Mouse (Mus musculus) cerebral cortex, adult 2 months (tissue): Measurements from ENCODE around the gene Dpysl4.

Experiments used
- WGBS: fragments of 180-500 bp; shearing (Covaris S2); methylation state at CpG from one replicate; pipeline ENCODE4 v1.1.7; 2018; 5-methylcytosine and 5-hydroxymethylcytosine counted together

Gene Dpysl4

DNA sequence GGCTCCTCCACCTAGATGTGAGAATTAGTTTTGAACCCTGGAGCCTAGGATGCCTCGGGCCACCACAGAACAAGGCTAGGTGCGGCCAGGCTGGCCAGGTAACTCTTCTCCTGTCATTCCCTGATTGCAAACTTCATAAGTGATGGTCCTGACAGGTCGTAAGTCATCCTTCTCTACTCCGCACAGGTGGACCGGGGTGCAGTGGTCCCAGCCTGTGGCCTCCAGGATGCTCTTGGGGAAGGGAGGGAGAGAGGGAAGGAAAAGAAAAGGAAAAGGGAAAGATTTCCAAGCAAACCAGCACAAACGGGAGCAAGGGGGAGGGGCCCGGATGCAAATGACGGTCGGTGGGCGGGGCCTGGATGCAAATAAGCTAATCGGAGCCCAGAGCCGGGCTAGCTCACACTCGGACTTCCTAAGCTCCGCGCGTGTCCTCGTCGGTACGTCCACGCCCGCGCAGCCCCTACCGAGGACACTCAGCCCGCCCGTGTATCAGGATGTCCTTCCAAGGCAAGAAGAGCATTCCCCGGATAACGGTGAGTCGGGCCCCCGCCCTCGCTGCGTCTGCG is at the start of gene Dpysl4:
Gene Dpysl4 (plus strand): TSS at position 373 of the 566 bp plus-strand sequence.
- WGBS = 5% methylated on average over 32 of the region's 32 CpGs

DNA sequence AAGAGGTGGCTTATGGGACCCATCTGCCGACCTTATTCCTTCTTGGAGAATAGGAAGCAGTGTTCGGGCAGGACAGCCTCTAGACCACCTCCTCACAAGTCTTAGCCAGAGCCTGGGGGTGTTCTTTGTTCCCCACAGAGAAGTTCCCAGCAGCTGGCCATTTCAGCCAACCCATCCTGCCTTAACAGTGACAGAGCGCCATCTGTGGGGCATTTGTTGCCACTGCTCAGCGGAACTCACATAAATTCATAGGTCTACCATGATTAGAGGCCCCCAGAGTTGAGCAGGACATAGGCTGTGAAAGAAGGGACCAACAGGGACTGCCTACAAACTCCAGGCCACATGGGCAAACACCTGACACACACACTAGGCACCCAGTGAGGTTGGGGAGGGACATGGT is 22.4 kb upstream of the Dpysl4 start:
- 62% methylated on average over 4 of the region's 4 CpGs for WGBS

DNA sequence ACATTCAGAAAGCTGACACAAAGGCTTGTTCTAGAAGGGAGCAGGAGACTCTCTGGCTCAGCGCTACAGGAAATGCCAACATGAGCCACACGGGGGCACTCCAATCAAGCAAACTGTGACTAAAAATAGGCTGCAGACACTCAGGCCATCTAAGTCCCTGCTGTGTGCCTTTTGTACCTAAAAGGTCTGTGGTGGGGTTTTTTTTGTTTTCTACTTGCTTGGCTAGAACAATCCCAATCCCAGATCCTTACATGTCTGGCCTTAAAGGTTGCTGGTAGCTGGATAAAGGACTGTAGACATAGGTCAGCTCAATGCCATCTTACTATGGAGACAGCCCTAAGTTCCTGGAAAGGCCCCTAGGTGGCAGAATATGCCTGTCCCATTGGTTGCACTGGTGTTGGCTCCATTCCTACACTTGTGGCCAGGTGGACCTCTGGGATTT is 17.6 kb upstream of the Dpysl4 start:
- 1% methylated on average over 2 of the region's 2 CpGs for WGBS

DNA sequence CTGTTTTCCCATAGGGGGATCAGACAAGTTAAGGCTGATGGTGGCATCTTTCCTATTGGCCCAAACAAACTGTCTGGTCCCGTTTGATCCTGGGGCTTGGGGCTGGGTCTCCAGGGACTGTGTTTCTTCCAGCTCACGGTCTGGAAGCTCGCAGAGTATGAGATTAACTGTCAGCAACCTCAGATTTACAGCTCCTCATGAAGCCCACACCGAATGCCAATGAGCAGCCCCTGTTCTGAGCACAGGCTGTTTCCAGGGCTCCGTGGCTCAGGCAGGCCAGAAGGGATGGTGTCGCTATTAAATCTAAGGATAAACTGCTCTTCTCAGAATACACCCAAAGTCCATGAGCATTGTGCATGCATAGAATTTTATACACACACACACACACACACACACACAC is 11.6 kb upstream of the Dpysl4 start:
- WGBS = 66% methylated on average over 6 of the region's 6 CpGs

DNA sequence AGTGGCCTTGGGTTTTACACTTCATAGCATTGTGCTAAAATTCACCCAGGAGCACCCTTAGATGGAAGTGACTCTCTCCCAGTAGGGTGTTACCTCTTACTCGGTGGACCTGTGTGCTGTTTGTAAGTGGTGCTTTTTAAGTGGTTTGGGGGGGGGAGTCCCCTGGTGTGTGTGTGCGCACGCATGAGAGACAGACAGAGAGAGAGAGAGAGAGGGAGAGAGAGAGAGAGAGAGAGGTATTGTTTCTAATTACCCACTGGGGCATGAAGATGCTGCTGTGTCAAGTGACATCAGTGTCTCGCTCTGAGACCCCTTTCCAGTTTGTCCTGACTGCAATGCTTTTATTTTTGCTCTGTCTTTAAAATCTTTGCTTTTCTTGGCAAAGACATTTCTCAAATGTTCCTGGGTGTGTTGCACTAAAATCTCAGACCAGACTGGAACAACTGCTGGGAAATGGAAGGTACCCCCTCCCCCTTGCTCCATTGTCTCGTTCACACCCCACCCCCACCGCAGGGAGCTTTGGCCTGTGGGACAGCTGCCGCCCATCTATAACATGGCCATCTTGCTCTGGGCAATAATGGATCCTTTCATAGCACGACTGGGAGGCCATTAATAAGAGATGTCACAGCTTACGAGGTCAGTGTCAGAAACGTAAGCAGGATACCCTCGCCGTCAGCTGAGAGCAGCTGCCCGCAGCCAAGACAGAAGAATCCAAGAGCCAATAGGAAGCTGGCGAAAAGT is 10.6 kb upstream of the Dpysl4 start:
- WGBS = 65% methylated on average over 14 of the region's 14 CpGs

DNA sequence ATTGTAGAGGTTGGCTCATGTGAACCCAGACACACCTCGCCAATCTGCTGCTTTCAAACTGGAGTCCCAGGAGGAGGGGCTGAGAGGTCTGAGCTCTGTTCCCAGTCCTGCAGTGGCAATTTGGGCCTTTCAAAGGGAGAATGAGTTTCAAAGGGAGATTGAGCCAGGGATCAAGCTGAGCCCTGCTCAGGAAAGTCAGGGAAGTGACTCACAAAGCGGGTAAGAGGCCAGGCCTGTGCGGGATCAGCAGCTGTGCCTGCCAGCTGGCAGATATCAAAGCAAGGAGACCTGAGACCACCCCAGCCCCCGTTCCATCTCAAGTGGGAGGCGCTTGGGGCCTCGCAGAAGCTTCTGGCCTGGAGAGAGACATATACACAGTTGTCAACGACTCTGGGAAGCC is 8.5 kb upstream of the Dpysl4 start:
- WGBS = 42% methylated on average over 7 of the region's 7 CpGs

DNA sequence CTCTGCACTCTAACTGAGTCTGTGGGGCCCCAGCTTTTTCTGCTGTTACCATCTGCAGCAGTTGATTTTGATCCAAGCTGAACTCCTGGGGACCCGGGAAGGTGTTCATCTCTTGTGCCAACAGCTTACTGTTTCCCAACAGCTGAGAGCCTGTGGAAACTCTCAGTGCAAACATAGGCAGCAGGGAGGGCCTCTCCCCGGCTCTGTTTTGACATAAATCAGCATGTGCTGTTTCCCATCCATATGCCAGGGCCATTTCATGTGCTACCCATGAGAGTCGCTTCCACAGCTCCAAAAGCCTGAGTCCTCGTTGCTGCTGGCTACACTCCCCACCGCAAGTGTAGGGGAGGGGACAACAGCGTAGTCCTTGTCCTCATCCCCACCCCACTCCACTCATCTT is 7.6 kb upstream of the Dpysl4 start:
- 30% methylated on average over 6 of the region's 6 CpGs for WGBS

DNA sequence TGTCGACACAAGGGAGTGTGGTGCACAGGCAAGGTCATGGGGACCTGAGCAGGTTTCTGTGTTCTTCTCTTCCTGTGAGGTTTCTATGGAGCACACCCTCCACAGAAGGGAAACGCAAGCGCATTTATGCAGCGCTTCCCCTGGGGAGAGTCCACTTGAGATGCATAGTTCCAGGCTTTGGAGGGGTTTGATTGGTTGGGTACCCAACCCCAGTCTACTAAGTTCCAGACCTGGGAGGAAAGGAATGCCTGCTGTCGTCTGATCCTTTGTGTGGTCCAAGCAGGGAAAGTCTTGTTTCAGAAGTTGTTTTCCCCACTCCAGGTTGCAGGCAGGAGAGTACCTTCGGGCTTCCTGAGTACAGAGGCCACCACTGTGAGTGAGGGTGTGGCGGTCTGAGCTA is 6.7 kb upstream of the Dpysl4 start:
- 82% methylated on average over 7 of the region's 7 CpGs for WGBS

DNA sequence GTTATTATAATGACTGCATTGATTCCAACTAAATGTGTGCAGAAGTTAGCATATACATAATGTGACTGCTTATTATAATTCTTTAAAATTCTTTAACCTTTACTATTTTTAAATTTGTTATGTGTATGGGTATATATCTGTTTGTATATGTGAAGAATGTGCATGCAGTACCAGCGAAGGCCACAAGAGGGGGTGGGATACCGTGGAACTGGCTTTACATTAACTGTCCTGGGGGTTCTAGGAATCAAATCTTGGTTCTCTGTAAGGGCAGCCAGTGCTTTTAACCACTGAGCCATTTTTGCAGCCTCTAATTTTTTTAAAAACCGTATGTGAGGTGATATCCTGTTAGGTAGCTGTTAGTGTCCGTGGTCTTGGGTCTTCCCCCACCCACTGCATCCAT is 5.1 kb upstream of the Dpysl4 start:
- WGBS = 67% methylated on average over 4 of the region's 4 CpGs

DNA sequence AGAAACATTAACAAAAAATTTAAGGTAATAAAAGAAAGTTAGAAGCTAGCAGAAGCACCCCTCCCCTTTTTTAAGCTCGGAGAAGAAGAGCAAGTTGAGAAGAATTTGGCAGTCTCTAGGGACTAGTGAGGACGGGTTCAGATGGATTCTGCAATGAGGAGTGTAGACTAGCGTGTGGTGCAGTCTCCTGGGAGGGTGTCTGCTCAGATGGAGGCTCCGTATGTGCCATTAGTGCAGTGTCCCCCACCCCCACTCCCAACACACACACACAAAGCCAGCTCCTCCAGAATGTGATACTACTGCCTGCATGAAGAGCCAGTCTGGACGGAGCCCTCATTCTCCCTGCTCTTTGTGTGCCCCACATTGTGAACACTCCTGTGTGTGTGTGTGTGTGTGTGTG is 4.6 kb upstream of the Dpysl4 start:
- 43% methylated on average over 5 of the region's 5 CpGs for WGBS

DNA sequence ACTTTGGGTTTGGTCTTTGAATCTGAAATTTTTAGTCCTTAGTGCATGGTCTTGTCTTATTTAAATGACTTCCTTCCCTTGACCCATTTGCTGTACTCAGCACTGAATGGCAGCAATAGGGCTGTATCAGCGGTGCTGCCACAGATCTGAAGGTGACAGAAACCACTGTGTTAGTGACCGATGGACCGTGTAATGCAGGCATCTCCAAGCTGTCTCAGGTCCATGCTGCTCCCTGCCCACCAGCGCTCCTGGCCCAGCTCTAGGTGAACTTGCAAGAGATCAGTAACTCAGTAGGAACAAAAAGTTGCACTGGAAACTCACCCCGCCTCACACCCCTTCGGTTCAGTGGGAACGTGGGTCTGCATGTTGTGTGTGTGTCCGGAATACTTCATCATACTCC is 3.5 kb upstream of the Dpysl4 start:
- 69% methylated on average over 8 of the region's 8 CpGs for WGBS

DNA sequence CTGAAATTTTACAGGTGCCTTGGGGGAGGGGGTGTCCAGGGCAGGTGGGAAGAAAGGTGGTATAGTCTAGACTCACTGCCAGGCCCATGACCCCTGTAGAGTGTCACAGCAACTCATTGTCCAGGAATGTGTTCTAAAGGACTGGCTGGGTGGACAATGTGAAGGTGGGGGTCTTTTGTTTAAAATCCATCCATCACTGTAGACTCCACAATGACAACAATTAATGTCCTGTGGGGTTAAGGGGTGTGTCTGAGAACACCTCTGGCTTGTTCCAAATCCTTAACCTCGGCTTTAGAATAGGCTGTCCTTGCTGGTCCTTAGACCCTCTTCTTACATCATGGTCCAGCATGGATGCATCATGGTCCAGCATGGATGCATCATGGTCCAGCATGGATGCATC is 1.5 kb upstream of the Dpysl4 start:
- WGBS = 62% methylated on average over 1 of the region's 1 CpGs

DNA sequence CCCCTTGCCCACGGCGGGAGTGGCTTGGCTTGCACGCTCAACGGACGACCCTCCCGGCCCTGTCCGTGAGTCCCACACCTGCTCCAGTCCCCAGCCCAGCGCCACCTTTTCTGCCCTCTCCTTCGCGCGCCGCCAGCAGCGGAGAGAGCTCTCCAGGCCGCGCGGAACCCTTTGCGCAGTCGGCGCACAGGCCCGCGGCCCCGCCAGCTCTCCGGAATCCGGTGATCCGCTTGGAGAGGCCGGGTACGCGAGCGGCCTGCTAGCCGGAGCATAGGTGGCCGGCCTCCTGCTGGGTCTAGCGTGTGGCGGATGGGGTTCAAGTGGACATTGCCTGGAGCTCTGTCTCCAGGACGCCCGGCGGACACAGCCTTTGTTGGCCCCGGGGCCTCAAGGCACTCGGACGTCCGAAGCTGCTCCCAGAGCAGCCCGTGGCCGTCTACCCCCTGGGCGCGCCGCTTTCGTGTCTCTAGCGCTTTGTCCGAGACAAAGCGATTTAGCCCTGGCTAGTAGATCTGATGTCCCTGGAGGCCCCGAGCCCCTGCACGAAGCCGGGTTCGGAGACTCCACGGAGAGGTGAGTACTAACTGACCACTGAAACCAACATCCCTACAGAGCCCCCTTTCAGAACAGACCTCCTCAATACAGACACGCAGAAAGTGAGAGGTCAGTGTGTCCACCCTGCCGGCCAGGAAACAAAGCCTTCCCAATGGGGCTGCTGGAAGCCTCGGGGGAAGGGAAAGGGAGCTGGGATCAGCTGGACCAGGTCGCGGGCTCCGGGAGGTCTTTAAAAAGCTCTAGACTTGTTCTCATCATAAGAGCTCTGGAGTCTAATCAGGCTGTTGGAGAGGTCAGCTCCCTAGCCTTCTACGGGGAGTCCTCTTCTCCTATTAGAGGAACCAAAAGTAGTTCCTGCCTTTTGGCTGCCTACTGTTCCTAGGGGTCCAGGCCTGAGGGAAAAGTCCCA is 676 bp downstream of the Dpysl4 start:
- WGBS = 3% methylated on average over 61 of the region's 61 CpGs

DNA sequence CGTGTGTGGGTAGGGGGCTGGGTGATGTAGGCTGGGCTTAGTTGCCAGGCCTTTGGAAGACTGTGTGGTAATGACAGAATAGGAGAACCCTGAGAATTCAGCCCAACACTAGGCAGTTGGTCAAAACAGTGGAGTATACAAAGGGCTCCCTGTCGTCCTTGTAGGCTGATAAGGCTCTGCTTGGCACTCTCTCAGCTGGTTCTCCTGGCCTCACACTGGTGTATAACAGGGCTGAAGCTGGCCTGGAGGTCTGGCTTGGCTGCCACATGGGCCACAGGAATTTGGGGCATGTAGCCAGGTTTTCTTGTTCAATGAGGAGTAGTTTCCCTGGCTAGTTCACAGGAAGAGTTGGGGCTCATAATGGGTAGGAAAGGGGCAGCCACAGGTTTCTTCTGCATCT is 2.0 kb downstream of the Dpysl4 start:
- 36% methylated on average over 2 of the region's 2 CpGs for WGBS

DNA sequence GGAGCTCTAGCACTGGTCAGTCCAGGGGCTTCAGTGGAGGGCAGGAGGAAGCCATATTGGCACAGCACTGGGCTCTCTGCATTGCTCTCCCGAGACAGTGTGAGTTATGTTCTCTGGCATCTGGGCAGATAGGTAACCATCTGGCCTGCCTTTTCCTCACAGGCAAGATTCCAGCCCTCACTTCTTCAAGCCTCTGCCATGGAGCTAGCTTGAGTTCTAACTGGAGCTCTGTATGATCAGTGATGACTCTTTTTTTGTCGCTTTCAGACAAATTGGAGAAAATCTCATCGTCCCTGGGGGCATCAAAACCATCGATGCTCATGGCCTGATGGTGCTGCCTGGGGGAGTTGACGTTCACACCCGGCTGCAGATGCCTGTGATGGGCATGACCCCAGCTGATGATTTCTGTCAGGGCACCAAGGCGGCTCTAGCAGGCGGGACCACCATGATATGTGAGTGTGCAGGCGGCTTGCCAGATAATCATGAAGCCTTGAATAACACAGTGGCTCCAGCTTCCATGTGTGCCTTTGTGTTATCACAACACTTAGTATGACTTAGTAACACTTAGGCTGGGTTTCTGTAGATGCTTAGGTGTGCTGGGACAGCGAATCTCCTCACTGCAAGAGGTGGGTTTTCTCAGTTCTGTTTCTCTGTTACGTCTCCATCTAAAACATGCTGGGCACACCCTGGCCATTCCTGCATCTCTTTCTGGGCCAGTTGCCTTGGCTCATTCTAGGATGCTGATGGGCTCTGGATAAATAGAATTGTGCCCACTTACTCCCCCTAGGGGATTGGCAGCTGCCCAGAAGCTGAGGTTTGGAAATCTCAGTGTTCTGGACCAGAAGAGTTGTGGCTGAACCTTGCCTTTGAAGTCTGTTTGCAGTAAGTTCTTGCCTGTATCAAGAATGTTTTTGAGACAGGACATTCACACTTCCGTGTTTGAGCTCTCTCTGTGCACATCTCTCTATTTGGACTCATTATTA is 4.4 kb downstream of the Dpysl4 start:
- 61% methylated on average over 12 of the region's 12 CpGs for WGBS

DNA sequence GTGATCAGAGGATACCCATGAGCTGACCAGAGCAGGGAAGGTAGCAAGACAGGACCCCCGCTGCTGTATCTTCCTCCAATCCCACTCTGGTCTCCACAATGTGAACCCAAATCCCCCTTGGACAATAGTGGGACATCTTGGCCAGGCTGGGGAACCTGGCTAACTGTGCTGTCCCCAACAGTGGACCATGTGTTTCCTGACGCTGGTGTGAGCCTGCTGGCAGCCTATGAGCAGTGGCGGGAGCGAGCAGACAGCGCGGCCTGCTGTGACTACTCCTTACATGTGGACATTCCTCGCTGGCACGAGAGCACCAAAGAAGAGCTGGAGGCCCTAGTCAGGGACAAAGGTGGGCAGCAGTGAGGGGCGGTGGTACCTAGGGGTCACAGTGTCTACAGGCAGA is 5.9 kb downstream of the Dpysl4 start:
- 91% methylated on average over 9 of the region's 9 CpGs for WGBS

DNA sequence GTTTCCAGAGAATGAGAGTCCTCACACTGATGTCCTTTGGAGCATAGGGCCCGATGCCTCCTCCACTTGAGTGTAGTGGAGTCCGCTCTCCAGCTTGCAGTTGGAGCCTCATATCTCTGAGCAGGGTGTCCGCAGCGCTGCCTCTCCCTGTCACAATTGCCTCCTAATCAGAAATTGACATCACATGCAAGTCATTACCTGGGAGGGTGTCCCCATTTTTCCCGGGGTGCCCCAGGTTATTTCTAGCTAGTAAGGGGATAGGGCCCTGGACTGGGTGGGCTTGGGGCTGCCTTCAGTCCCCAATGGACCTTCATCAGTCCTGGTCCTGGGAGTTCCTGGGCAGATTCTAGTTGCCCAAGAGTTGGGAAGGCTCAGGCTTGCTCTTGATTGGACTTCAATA is 6.9 kb downstream of the Dpysl4 start:
- WGBS = 95% methylated on average over 5 of the region's 5 CpGs

DNA sequence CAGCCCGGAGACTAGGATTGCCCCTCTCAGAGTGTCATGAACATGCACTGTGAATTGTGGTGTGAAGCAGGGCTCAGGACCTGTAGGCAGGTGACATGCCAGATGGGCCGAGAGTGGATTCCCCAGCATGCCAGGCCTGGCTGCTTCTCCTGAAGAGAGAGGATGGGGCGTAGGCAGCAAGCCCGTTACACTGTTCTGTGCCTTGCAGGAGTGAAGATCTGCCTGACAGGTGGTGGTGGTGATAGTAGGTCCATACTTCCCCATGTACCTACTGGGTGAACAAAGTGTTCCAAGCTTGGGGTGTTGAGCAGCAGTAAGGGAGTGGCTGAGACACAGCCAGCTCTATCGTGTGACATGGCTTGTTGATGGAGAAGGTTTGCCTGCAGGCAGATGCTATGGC is 7.3 kb downstream of the Dpysl4 start:
- 58% methylated on average over 5 of the region's 5 CpGs for WGBS

DNA sequence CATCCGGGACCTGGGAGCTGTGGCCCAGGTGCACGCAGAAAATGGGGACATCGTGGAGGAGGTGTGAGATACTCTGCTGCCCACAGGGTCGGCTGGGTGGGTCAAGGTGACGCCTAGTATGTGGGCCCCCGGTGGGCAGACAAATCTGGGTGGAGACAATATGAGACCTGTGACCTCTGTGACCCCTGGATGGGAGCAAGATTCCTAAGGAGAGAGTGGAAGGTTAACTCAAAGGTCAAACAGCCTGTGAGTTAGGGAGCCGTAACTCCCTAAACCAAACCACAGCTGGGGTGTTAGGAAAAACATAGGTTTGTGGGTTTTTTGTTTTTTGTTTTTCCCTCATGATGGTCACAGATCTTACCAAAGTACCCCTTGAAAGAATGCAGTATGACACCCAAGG is 8.0 kb downstream of the Dpysl4 start:
- WGBS = 76% methylated on average over 7 of the region's 7 CpGs

DNA sequence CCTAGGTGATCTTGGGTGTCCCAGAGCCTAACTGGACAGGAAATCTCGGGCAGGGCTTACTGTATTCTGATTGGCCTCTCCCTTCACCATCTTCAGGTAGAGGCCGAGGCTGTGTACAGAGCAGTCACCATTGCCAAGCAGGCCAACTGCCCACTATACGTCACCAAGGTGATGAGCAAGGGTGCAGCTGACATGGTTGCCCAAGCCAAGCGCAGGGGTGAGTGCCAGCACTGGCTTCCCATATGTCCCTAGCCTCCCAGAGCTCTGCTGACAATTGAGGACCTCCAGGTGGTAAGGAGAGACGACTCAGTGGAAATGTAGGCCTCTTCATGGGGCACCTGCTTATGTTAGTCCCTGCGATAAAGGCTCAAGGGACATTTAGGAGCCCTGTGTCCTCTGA is 9.0 kb downstream of the Dpysl4 start:
- WGBS = 83% methylated on average over 6 of the region's 6 CpGs

DNA sequence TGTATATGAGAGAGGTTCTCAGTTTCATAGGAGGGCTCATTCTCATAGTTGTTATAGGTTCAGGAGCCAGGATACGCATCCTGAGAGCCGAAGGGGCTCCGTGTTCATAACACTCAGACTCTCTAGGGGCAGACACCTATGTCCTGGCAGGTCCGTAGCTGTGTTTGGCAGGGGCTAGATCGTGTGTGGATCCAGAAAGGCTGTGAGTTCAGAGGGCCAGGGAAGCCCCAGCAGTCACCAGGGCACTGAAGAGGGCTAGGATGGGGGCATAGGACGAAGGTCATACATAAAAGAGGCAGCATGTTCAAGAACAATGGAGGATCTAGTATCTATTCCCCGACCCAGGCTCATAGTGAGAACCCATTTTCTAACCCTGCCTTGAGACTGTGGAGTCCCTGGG is 9.5 kb downstream of the Dpysl4 start:
- WGBS = 91% methylated on average over 7 of the region's 7 CpGs
